Mouse (Mus musculus): ENCODE data around the gene Tldc2. TPM values are rescaled to one million over a fixed set of nuclear protein-coding genes. Genes with fewer than 3 reads are reported as not detected.

The Tldc2 gene
- not detected for total RNA-seq (2022)

- DNase-seq (ENCODE audit: low spot score in 2 of 2): no peak
These were observed at the start of gene Tldc2 for GRCm38 (mm10) chr2:157086796-157087195. Gene Tldc2, plus strand, starts transcription at chr2:157087055.

- DNase-seq (ENCODE audit: low spot score in 2 of 2): no peak
These were observed 49.6 kb upstream of the Tldc2 start for GRCm38 (mm10) chr2:157037303-157037702.

GRCm38 (mm10) chr2:157039900-157040648, 46.8 kb upstream of the Tldc2 start:
- no peak for DNase-seq (ENCODE audit: low spot score in 2 of 2)

- DNase-seq (ENCODE audit: low spot score in 2 of 2): no peak
These were observed 46.2 kb upstream of the Tldc2 start for GRCm38 (mm10) chr2:157040649-157041046.

- no peak for DNase-seq (ENCODE audit: low spot score in 2 of 2)
These were observed 45.4 kb upstream of the Tldc2 start for GRCm38 (mm10) chr2:157041421-157041820.

- DNase-seq (ENCODE audit: low spot score in 2 of 2): no peak
These were observed 43.3 kb upstream of the Tldc2 start for GRCm38 (mm10) chr2:157043556-157043955.

GRCm38 (mm10) chr2:157043987-157044386, 42.9 kb upstream of the Tldc2 start:
- DNase-seq (ENCODE audit: low spot score in 2 of 2): no peak

GRCm38 (mm10) chr2:157045932-157046331, 40.9 kb upstream of the Tldc2 start:
- no peak for DNase-seq (ENCODE audit: low spot score in 2 of 2)

GRCm38 (mm10) chr2:157046956-157047355, 39.9 kb upstream of the Tldc2 start:
- no peak for DNase-seq (ENCODE audit: low spot score in 2 of 2)

GRCm38 (mm10) chr2:157048395-157049181, 38.3 kb upstream of the Tldc2 start:
- no peak for DNase-seq (ENCODE audit: low spot score in 2 of 2)

GRCm38 (mm10) chr2:157049831-157050243, 37.0 kb upstream of the Tldc2 start:
- no peak for DNase-seq (ENCODE audit: low spot score in 2 of 2)

- DNase-seq (ENCODE audit: low spot score in 2 of 2): no peak
These were observed 34.4 kb upstream of the Tldc2 start for GRCm38 (mm10) chr2:157052448-157052847.

GRCm38 (mm10) chr2:157053124-157053523, 33.7 kb upstream of the Tldc2 start:
- no peak for DNase-seq (ENCODE audit: low spot score in 2 of 2)

GRCm38 (mm10) chr2:157053787-157054186, 33.1 kb upstream of the Tldc2 start:
- DNase-seq (ENCODE audit: low spot score in 2 of 2): no peak

- DNase-seq (ENCODE audit: low spot score in 2 of 2): no peak
These were observed 32.6 kb upstream of the Tldc2 start for GRCm38 (mm10) chr2:157054297-157054696.

GRCm38 (mm10) chr2:157054816-157055215, 32.0 kb upstream of the Tldc2 start:
- no peak for DNase-seq (ENCODE audit: low spot score in 2 of 2)

- DNase-seq (ENCODE audit: low spot score in 2 of 2): no peak
These were observed 31.1 kb upstream of the Tldc2 start for GRCm38 (mm10) chr2:157055721-157056120.

- DNase-seq (ENCODE audit: low spot score in 2 of 2): no peak
These were observed 29.7 kb upstream of the Tldc2 start for GRCm38 (mm10) chr2:157057186-157057585.

GRCm38 (mm10) chr2:157057758-157058157, 29.1 kb upstream of the Tldc2 start:
- no peak for DNase-seq (ENCODE audit: low spot score in 2 of 2)

GRCm38 (mm10) chr2:157058342-157058998, 28.4 kb upstream of the Tldc2 start:
- peak in 1 of 2 experiments; percentile 42 for DNase-seq (ENCODE audit: low spot score in 2 of 2)

GRCm38 (mm10) chr2:157059166-157059565, 27.7 kb upstream of the Tldc2 start:
- DNase-seq (ENCODE audit: low spot score in 2 of 2): no peak

GRCm38 (mm10) chr2:157060037-157060436, 26.8 kb upstream of the Tldc2 start:
- no peak for DNase-seq (ENCODE audit: low spot score in 2 of 2)
